Mouse (Mus musculus) lung, adult 2 months (tissue): ENCODE results near the gene Olfr873. TPM values are rescaled to one million over a fixed set of nuclear protein-coding genes. Genes with fewer than 3 reads are reported as not detected.
"Not testable (repeated sequence)": the region's sequence is repeated elsewhere in the genome, so short reads cannot be mapped to it uniquely, and the experiment has no call there.

Source experiments
- DNase-seq: peaks from one replicate; pipeline ENCODE4 v3.0.0; 2022
- H3K4me1 ChIP-seq: fragments of 200-500 bp; 2 replicates; pipeline ENCODE4 v1.6.1; 2011; ENCODE audit warnings: low read length; ENCODE audit not compliant: control insufficient read depth, insufficient read depth
- H3K4me3 ChIP-seq: fragments of 200-500 bp; replicated peaks from 2 replicates; pipeline ENCODE3; 2011; ENCODE audit warnings: low read depth, mild to moderate bottlenecking, control low read depth, low read length; ENCODE audit errors: extremely low read depth
- CTCF ChIP-seq: fragments of 200-500 bp; IDR thresholded peaks from 2 replicates; pipeline ENCODE4 v1.5.1; 2011; ENCODE audit warnings: mild to moderate bottlenecking, low read length, control low read depth; ENCODE audit not compliant: insufficient read depth
- POLR2A ChIP-seq: fragments of 200-500 bp; IDR thresholded peaks from 2 replicates; pipeline ENCODE4 v1.6.1; 2011; ENCODE audit warnings: low read depth, mild to moderate bottlenecking, control low read depth, low read length, borderline replicate concordance; ENCODE audit errors: extremely low read depth
- WGBS: fragments of 180-500 bp; shearing (Covaris S2); methylation state at CpG from one replicate; pipeline ENCODE4 v1.1.7; 2018; 5-methylcytosine and 5-hydroxymethylcytosine counted together
- polyA plus RNA-seq: library from polyadenylated mRNA; depleted of rRNA; stranded (reverse); fragments of >200 nt; gene quantifications from 2 replicates; pipeline ENCODE4 v1.2.3, GENCODE M21; 2012; rRNA removed

The Olfr873 gene
- not detected in 2 replicates for polyA plus RNA-seq

DNA sequence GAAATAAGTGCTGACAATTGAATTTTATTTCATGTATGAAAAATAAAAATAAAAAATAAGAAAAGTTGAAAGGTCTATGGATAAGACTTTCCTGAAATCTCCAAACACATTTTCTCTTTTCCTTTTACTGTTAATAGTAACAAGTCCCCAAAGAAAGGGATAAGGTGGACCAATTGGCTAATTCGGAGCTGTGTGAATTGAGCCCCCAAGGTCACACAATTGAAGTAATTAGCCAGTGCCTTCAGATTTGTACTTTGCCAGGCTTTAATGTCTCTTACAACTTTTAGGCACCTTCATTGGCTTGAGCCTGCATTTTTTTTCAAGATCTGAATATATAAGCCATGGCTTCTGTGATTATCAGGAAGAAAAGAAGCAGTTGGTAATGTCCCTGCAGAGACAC is at the start of gene Olfr873:
TSS of gene Olfr873 (plus strand) at position 301 of the 400 bp plus-strand sequence.
- TF ChIP-seq CTCF, result no peak
- TF ChIP-seq POLR2A, result no peak
- DNase-seq, result no peak

DNA sequence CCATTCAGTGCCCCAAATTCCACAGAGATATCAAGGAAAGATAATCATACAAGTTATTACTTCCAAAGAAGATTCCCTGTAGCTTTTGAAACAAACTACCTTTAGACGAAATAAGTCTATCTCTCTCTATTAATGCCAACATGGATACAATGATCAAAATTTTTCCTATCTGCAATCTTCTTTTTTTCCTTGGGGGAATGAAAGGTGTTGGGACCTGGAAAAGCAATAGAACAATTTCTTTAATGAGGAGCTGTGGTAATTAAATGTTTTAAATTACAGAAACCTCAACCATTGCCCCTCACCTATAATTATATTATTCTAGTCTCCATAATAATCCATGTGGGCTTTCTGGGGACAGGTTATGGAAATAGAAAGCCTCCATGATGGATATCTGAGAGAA is 16.3 kb upstream of the Olfr873 start, which contains the start of gene Olfr39:
TSS of gene Olfr39 (plus strand) at position 301 of the 400 bp plus-strand sequence.
- H3K4me3 ChIP-seq, result no peak within 1 kb of the TSS
- no peaks in the 10 kb centered on the region for H3K4me1 ChIP-seq
- TF ChIP-seq CTCF (no peak), POLR2A (no peak)
- DNase-seq, result no peak
- WGBS, result 82% methylated on average over 1 of the region's 1 CpGs

More for the DNA sequence above, at the start of gene Olfr873:
- no peak within 1 kb of the TSS for H3K4me3 ChIP-seq
- 84% methylated on average over 1 of the region's 1 CpGs for WGBS
- no peaks in the 10 kb centered on the region for H3K4me1 ChIP-seq

DNA sequence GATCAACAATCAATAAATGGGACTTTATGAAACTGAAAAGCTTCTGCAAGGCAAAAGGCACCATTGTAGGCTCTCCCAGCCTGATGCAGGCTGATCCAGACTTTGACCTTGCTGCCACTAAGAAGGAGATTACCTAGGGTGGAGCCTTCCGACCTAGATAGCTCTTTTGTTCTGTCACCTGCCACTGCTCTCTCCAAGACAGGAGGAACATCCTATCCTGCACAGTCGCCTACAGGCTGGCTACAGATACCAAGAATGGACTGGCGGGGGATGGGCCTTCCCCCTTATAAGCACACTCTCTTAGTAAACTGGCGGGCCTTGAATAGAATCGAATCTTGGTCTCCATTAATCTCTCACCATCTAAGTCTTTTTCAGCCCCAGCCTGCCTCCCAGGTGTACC is 2.8 kb upstream of the Olfr873 start:
- not testable (repeated sequence) for DNase-seq, H3K4me3 ChIP-seq, H3K4me1 ChIP-seq
- 79% methylated on average over 5 of the region's 5 CpGs for WGBS

DNA sequence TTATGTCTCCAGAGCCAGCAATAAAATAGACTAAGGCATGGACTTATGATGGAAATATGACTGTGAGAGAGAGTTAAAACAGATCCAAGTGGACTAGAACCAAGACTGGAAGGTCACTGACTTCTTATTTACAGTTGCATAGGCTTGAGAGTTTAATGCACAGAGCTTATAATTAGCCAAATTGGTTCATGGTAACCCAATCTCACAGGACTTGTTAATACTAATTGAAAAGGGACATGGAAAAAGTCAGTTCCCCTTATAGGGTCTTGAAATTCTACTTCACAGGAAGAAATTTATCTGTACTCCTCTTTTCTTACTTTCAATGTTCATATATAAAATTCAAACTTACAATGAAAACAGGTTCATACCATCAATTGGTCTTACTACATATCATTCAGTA is 37.7 kb downstream of the Olfr873 start, which contains the start of gene Olfr18:
TSS of gene Olfr18 (minus strand) at position 101 of the 400 bp plus-strand sequence.
- H3K4me3 ChIP-seq, result no peak within 1 kb of the TSS
- TF ChIP-seq POLR2A (no peak), CTCF (no peak)
- H3K4me1 ChIP-seq, result no peaks in the 10 kb centered on the region
- no peak for DNase-seq

DNA sequence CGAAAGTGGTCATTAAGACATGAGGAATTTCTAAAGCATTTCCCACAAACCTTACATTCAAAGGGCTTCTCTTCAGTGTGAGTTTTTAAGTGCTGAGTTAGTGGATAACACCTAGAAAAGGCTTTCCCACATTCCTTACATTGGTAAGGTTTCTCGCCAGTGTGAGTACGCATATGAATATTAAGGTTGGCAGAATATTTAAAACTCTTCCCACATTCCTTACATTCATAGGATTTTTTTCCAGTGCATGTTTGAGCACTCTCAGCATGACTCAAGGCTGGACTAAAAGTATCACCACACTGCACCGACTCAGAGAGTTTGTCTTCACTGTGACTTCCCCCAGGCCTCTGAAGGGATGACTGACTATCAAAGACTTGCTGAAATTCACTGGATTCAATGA is 50.2 kb downstream of the Olfr873 start:
- Histone ChIP-seq H3K4me3 (no peak overlapping the region), H3K4me1 (no peaks in the 10 kb centered on the region)
- TF ChIP-seq CTCF, result no peak
- no peak for TF ChIP-seq POLR2A
- DNase-seq, result no peak
- WGBS, result 86% methylated on average over 4 of the region's 4 CpGs

Other genes starting within 250 kb of the Olfr873 start
- gene Olfr867, start 241.0 kb upstream of the Olfr873 start, polyA plus RNA-seq, result not detected in 2 replicates
- gene Olfr868, start 199.9 kb upstream of the Olfr873 start, polyA plus RNA-seq, result not detected in 2 replicates
- not detected in 2 replicates for gene Olfr869, start 169.5 kb upstream of the Olfr873 start, polyA plus RNA-seq
- gene Olfr870, start 124.5 kb upstream of the Olfr873 start, polyA plus RNA-seq, result not detected in 2 replicates
- not detected in 2 replicates for gene Olfr871, start 86.3 kb upstream of the Olfr873 start, polyA plus RNA-seq
- not detected in 2 replicates for gene Olfr872, start 61.4 kb upstream of the Olfr873 start, polyA plus RNA-seq
- gene Olfr39, start 16.2 kb upstream of the Olfr873 start, polyA plus RNA-seq, result not detected in 2 replicates
- not detected in 2 replicates for gene Olfr18, start 37.6 kb downstream of the Olfr873 start, polyA plus RNA-seq
- 3.3 and 5.4 TPM in 2 replicates for gene Zfp560, start 86.6 kb downstream of the Olfr873 start, polyA plus RNA-seq
- 1.5 and 2.8 TPM in 2 replicates for gene Zfp26, start 161.6 kb downstream of the Olfr873 start, polyA plus RNA-seq
- 4.6 and 5.0 TPM in 2 replicates for gene Zfp426, start 194.2 kb downstream of the Olfr873 start, polyA plus RNA-seq
- gene Zfp266, start 222.9 kb downstream of the Olfr873 start, polyA plus RNA-seq, result 6.6 and 8.9 TPM in 2 replicates